17 mouse cellular contexts compared by ENCODE assay signal in the genomic region with DNA sequence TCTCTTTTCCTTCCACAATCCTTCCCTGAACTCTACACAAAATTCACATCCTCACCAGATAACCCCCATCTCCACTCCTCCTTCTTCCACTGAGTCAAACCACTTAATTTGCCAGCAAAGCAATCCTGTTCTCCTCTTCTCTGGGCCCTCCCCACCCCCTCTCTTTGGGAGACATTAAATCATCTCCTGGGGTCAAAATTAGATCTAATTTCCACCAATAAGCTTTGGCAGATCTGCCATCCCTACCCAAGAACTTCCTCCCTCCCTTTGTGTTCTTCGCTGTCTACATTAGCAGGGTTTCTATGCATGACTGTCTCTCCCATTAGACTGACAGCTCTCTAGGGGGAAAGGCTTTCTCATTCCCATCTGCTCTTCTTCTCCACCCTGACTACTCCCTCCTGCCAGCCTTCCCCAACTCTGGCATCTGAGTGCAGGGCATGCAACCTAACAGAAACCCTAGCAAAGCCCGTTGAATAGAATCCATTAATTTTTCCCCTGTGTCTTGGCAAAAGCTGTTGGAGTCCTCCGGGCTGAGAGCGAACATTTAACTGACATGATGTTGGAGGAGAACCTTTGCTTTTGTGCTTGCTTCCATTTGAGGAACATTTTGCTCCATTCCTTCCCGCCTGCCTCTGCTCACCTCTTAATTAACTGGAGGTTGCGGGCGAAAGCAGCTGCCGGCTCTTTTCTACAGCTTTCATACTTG. TPM values are rescaled to one million over a fixed set of nuclear protein-coding genes. Genes with fewer than 3 reads are reported as not detected.
DNase-seq lines count a peak whose midpoint lies in the region; ATAC-seq and TF ChIP-seq lines count a peak whose summit lies in the region.
"Had no signal": no experiment of that assay in that cellular context is flagged by ENCODE, and none has a peak within 500 bp of the region (broad histone marks: within the 10 kb centered on the region; RNA-seq: fewer than 3 reads in every experiment).

No protein-coding gene starts in this region.

- no peaks in the 10 kb centered on the region for H3K27me3 ChIP-seq in midbrain, embryonic 14.5 days (ENCODE audit: control insufficient read depth, insufficient read depth, low read length)
- no peaks in the 10 kb centered on the region for H3K27me3 ChIP-seq in midbrain, embryonic 13.5 days
- H3K27me3 ChIP-seq in kidney, embryonic 15.5 days: no peaks in the 10 kb centered on the region
- H3K27me3 ChIP-seq in stomach, postnatal 0 days (ENCODE audit: control insufficient read depth, insufficient read depth, low read length): no peaks in the 10 kb centered on the region
- H3K27me3 ChIP-seq: heart, embryonic 12.5 days; liver, embryonic 15.5 days had no signal

- TF ChIP-seq EP300 in stomach, postnatal 0 days (optimal IDR thresholded peaks at IDR 0.05): no peak

- H3K4me3 ChIP-seq in midbrain, embryonic 14.5 days (replicated peaks; ENCODE audit: low read depth, low read length): no peak overlapping the region
- H3K4me3 ChIP-seq in midbrain, embryonic 13.5 days (replicated peaks): no peak overlapping the region
- H3K4me3 ChIP-seq in kidney, embryonic 15.5 days (replicated peaks): no peak overlapping the region
- no peak overlapping the region for H3K4me3 ChIP-seq in stomach, postnatal 0 days (ENCODE audit: low read depth, low read length)
- H3K4me3 ChIP-seq: heart, embryonic 12.5 days; limb, embryonic 10.5 days; liver, embryonic 15.5 days had no signal

- no peaks in the 10 kb centered on the region for H3K36me3 ChIP-seq in midbrain, embryonic 14.5 days (ENCODE audit: control insufficient read depth, insufficient read depth, low read length)
- H3K36me3 ChIP-seq in midbrain, embryonic 13.5 days: no peaks in the 10 kb centered on the region
- no peaks in the 10 kb centered on the region for H3K36me3 ChIP-seq in kidney, embryonic 15.5 days
- H3K36me3 ChIP-seq in stomach, postnatal 0 days (ENCODE audit: control insufficient read depth, insufficient read depth, low read length): no peaks in the 10 kb centered on the region
- H3K36me3 ChIP-seq: heart, embryonic 12.5 days; limb, embryonic 10.5 days; liver, embryonic 15.5 days had no signal

- no peaks in the 10 kb centered on the region for H3K9me3 ChIP-seq in midbrain, embryonic 14.5 days (ENCODE audit: control insufficient read depth, low read length)
- no peaks in the 10 kb centered on the region for H3K9me3 ChIP-seq in midbrain, embryonic 13.5 days
- H3K9me3 ChIP-seq in kidney, embryonic 15.5 days (replicated peaks): no peaks in the 10 kb centered on the region
- no peaks in the 10 kb centered on the region for H3K9me3 ChIP-seq in stomach, postnatal 0 days (ENCODE audit: control insufficient read depth, low read length)
- H3K9me3 ChIP-seq: heart, embryonic 12.5 days; limb, embryonic 10.5 days; liver, embryonic 15.5 days had no signal

- no peak overlapping the region for H3K9ac ChIP-seq in midbrain, embryonic 14.5 days (replicated peaks; ENCODE audit: low read length)
- H3K9ac ChIP-seq in midbrain, embryonic 13.5 days (replicated peaks): no peak overlapping the region
- H3K9ac ChIP-seq in kidney, embryonic 15.5 days: no peak overlapping the region
- H3K9ac ChIP-seq in stomach, postnatal 0 days (ENCODE audit: low read length): no peak overlapping the region
- H3K9ac ChIP-seq: heart, embryonic 12.5 days; liver, embryonic 15.5 days had no signal

- no peak for TF ChIP-seq CTCF in stomach, postnatal 0 days (IDR thresholded peaks at IDR 0.05; ENCODE audit: low read depth)

- intact Hi-C loops in left cerebral cortex, postnatal 25 days (cut with DNase I): no loop called here

- 0 out of 2 replicates have a peak, but pooled peaks cover 5% of the 10 kb centered on the region for H3K4me1 ChIP-seq in midbrain, embryonic 14.5 days (ENCODE audit: control insufficient read depth, insufficient read depth, low read length)
- H3K4me1 ChIP-seq in midbrain, embryonic 13.5 days (replicated peaks): peaks cover 9% of the 10 kb centered on the region
- H3K4me1 ChIP-seq in kidney, embryonic 15.5 days: no peaks in the 10 kb centered on the region
- no peaks in the 10 kb centered on the region for H3K4me1 ChIP-seq in stomach, postnatal 0 days (replicated peaks; ENCODE audit: control insufficient read depth, insufficient read depth)
- H3K4me1 ChIP-seq: heart, embryonic 12.5 days; limb, embryonic 10.5 days; liver, embryonic 15.5 days had no signal

- no peak for ATAC-seq in midbrain, embryonic 14.5 days (ENCODE audit: low FRiP score, low TSS enrichment)
- ATAC-seq in midbrain, embryonic 13.5 days: no peak
- ATAC-seq in kidney, embryonic 15.5 days (replicated peaks; ENCODE audit: low FRiP score): no peak
- ATAC-seq in stomach, postnatal 0 days (ENCODE audit: low FRiP score, low TSS enrichment): no peak

- no peak overlapping the region for H3K27ac ChIP-seq in midbrain, embryonic 14.5 days (replicated peaks; ENCODE audit: low read depth, low read length)
- H3K27ac ChIP-seq in midbrain, embryonic 13.5 days: no peak overlapping the region
- H3K27ac ChIP-seq in kidney, embryonic 15.5 days: no peak overlapping the region
- no peak overlapping the region for H3K27ac ChIP-seq in stomach, postnatal 0 days (replicated peaks)
- H3K27ac ChIP-seq: limb, embryonic 10.5 days; liver, embryonic 15.5 days had no signal

- no peak overlapping the region for H3K4me2 ChIP-seq in midbrain, embryonic 14.5 days (ENCODE audit: low read length)
- no peak overlapping the region for H3K4me2 ChIP-seq in midbrain, embryonic 13.5 days (replicated peaks)
- no peak overlapping the region for H3K4me2 ChIP-seq in kidney, embryonic 15.5 days
- H3K4me2 ChIP-seq in stomach, postnatal 0 days (replicated peaks; ENCODE audit: low read depth): no peak overlapping the region
- H3K4me2 ChIP-seq: heart, embryonic 12.5 days; liver, embryonic 15.5 days had no signal

- DNase-seq in cerebellum, postnatal 14 days: peak; percentile 29 to 30
- no peak for DNase-seq in cerebellum, adult 11-12 months
- peak; percentile 20 for DNase-seq in midbrain, embryonic 14.5 days
- peak; percentile 52 to 75 for DNase-seq in layer of hippocampus, postnatal 14 days (ENCODE audit: low spot score in 2 of 2)
- DNase-seq in stomach, postnatal 0 days (ENCODE audit: low spot score): no peak
- DNase-seq in left cerebral cortex, postnatal 25 days (ENCODE audit: low spot score in 2 of 2): no peak
- DNase-seq: adrenal gland, adult 8-10 months; cerebellum, adult 18-20 months; embryo, embryonic 11 days; gastrocnemius, postnatal 14 days; kidney, postnatal 10 days had no signal

- WGBS in midbrain, embryonic 14.5 days: 61% methylated on average over 8 of the region's 8 CpGs
- 64% methylated on average over 8 of the region's 8 CpGs for WGBS in midbrain, embryonic 13.5 days
- 86% methylated on average over 8 of the region's 8 CpGs for WGBS in kidney, embryonic 15.5 days
- WGBS in stomach, postnatal 0 days: 86% methylated on average over 8 of the region's 8 CpGs

RNA-seq across cellular contexts. Expression of a gene that starts 59.2 kb away (rescaled TPM):
- polyA plus RNA-seq in midbrain, embryonic 14.5 days (2014; fragmentation: Nextera tagmentation; extraction: Ambion mirVana): 30.5 and 31.9 TPM in 2 replicates
- polyA plus RNA-seq in midbrain, embryonic 13.5 days (2015; fragmentation: Nextera tagmentation; extraction: Ambion mirVana): 21.3 and 26.6 TPM in 2 replicates
- 100 to 1,000 TPM; 580 to 600 TPM for total RNA-seq in layer of hippocampus, postnatal 14 days (2021)
- polyA plus RNA-seq in kidney, embryonic 15.5 days (2015; fragmentation: Nextera tagmentation; extraction: Ambion mirVana): 0.76 and 2.0 TPM in 2 replicates
- polyA plus RNA-seq in stomach, postnatal 0 days (2015; fragmentation: Nextera tagmentation; extraction: Ambion mirVana): 0.63 and 0.91 TPM in 2 replicates
- 100 to 1,000 TPM; 217 to 229 TPM for total RNA-seq in left cerebral cortex, postnatal 25 days (2021)
- total RNA-seq: monocyte, adult 5-6 weeks had no signal

Comparison
In these comparisons a context has a peak if more than half of its experiments do, and no peak if none do; other contexts are left out.
1. DNase-seq: peak in cerebellum, postnatal 14 days (2 of 2), midbrain, embryonic 14.5 days (single experiment) and layer of hippocampus, postnatal 14 days (2 of 2); none in cerebellum, adult 11-12 months (single experiment), stomach, postnatal 0 days (single experiment) and left cerebral cortex, postnatal 25 days (0 of 2).